Mouse (Mus musculus): Measurements from ENCODE around the gene Zfp768.
"Not testable (repeated sequence)": the region's sequence is repeated elsewhere in the genome, so short reads cannot be mapped to it uniquely, and the experiment has no call there.

The Zfp768 gene

GRCm38 (mm10) chr7:127345512-127346325, at the start of gene Zfp768:
Zfp768 (minus strand) TSS chr7:127345589.
- DNase-seq (ENCODE audit: low spot score in 2 of 2) = peak; percentile 92 to 97

- no peak for DNase-seq (ENCODE audit: low spot score in 2 of 2)
Observed at GRCm38 (mm10) chr7:127393944-127394333, 48.5 kb upstream of the Zfp768 start.

DNA sequence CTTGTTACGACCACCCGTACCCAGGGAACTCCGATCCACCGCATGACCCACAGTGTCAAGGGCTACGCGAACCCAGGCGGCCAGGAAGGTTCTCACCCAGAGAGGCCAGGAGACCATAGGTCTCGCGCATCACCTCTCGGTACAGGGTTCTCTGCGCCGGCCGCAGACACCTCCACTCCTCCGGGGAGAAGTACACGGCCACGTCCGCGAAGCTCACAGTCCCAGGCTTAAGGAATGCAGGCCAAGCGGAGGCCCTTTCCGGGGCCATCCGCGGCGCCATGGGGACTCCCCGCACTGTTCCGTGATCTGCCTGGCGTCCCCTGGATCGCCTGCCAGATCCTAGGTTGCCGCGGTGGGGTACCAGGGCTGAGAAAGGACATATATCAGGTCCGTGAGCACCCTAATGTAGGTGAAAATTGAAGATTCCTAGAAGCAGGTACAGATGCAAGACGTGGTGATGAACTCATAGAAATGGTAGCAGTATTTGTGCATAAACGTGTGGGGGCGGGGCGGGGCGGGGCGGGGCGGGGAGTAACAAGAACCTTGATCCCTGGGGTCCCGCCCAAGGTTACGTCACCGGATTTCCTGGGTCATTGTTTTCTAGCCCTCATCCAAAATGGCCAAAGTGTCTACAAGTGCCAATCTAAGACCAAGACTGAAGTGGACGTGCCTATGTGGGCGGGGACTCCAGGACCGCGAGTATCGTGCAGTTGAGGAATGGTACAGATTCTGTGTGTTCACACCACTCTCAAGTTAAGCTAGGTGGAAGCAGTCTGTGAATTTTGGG, 48.0 kb upstream of the Zfp768 start, which contains the start of gene E430018J23Rik:
Gene E430018J23Rik (minus strand): TSS at position 473 of the 787 bp plus-strand sequence.
- DNase-seq (ENCODE audit: low spot score in 2 of 2) = peak; percentile 89 to 95

DNA sequence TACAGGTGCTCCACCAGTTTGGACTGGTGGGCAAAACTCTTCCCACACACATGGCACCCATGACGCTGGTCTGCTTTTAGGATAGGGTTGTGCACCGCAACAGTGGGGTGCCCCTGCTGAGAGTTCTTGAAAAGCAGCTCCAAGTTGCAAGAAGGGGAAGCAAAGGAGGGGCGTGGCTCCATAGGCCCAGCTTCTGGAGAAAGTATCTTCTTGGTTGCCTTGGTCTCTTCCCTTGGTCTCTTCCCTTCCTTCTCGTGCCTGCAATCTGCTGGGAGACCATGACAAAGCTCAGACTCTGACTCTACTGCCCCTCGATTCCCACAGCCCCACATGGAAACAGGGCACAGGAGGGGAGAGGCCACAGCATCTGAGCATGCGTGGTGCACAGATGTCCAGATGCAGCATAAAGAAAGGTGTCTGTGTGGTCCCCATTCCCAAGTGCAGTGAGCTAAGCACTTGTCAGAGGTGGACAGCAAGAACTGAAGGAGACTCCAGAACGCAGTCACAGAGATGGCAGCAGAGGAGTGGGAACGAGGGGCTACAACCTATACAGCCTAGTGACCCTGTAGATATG, 46.9 kb upstream of the Zfp768 start:
- DNase-seq (ENCODE audit: low spot score in 2 of 2) = no peak

DNA sequence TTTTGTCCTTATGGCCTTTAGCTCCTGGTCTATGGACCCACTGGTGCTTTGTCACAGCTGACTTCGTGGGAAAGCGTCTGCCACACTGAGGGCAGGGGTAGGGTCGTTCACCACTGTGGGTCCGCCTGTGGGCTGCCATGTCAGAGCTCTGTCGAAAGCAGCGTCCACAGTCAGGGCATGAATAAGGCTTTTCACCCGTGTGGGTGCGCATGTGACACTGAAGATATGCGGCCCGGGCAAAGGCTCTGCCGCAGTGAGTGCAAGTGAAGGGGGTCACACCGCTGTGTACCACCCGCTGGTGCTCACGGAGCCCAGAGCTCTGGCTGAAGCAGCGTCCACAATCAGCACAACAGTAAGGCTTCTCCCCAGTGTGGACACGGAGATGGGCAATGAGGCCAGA, 46.1 kb upstream of the Zfp768 start:
- DNase-seq (ENCODE audit: low spot score in 2 of 2) = no peak

GRCm38 (mm10) chr7:127390306-127390705, 44.9 kb upstream of the Zfp768 start:
- no peak for DNase-seq (ENCODE audit: low spot score in 2 of 2)

DNA sequence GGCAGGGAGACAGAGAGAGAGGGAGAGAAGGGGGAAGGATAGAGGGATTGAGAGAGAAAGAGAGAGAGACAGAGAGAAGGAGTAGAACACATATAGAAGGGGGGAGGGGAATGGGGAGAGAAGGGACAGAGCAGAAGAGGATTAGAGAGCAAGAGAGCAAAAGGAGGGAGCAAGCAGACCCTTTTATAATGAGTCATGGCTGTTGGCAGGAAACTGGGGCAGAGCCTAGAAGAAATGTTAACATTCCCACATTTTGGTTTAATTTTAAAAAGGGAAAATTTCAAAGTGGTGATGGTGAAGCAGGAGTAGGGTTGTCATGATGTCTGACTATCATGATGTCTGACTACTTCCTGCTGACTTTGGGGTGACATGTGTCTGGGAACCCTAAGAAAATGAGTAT, 42.8 kb upstream of the Zfp768 start:
- not testable (repeated sequence) for DNase-seq (ENCODE audit: low spot score in 2 of 2)

- DNase-seq (ENCODE audit: low spot score in 2 of 2) = peak; percentile 73 to 89
Observed at GRCm38 (mm10) chr7:127386641-127387392, 41.4 kb upstream of the Zfp768 start, which contains the start of gene 9130019O22Rik. 9130019O22Rik (minus strand) TSS chr7:127387166.

DNA sequence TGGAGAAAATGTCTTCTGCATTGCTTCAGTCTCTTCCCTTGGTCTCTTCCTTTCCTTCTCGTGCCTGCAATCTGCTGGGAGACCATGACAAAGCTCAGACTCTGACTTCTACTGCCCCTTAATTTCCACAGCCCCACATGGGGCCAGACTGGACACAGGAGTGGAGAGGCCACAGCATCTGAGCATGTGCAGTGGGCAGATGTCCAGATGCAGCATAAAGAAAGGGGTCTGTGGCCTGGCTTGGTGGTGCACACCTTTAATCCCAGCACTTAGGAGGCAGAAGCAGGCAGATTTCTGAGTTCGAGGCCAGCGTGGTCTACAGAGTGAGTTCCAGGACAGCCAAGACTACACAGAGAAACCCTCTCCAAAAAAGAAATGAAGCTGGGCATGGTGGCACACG, 40.2 kb upstream of the Zfp768 start:
- DNase-seq (ENCODE audit: low spot score in 2 of 2) = not testable (repeated sequence)

GRCm38 (mm10) chr7:127378310-127378921, 33.0 kb upstream of the Zfp768 start:
- no peak for DNase-seq (ENCODE audit: low spot score in 2 of 2)

GRCm38 (mm10) chr7:127375271-127376245, 30.2 kb upstream of the Zfp768 start, which contains the start of gene Zfp747:
Zfp747 (minus strand) TSS chr7:127376050.
- DNase-seq (ENCODE audit: low spot score in 2 of 2) = peak; percentile 70 to 86

DNA sequence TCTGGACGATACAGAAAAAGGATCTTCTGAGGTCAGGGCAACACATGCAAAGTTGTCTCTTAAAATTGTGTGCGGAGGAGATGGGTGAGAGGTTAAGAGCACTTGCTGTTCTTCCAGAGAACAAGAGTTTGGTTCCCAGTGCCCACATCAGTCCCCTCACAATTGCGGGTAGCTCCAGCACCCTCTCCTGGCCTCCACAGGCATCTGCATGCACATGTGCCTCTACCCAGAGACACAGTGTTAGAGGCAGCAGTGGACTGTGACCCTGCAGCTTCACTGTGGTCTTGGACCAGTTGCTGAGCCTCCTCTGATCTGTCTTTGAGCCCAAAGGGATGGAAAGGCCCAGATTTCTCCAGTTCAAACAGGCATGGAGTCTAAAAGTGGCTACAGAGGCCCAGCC, 26.5 kb upstream of the Zfp768 start:
- not testable (repeated sequence) for DNase-seq (ENCODE audit: low spot score in 2 of 2)

DNA sequence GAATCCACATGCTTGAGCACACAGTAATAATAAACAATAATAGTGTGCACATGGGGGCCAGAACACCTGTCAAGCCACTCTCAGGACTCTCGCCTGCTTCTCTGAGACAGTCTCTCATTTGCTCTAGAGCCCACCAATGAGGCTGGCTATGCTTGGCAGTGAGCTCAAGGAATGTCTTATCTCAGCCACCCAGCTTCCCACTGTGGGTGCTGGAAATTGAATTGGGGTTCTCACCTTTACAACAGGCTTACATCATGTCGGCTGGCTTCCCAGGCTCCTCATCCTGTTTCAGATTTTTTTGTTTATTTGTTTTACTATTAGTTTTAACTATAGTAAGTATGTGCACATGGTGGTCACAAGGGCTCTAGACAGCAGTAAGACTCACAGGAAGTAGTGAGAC, 25.8 kb upstream of the Zfp768 start:
- no peak for DNase-seq (ENCODE audit: low spot score in 2 of 2)

GRCm38 (mm10) chr7:127366249-127366648, 20.9 kb upstream of the Zfp768 start:
- no peak for DNase-seq (ENCODE audit: low spot score in 2 of 2)

- DNase-seq (ENCODE audit: low spot score in 2 of 2) = no peak
Observed at GRCm38 (mm10) chr7:127364166-127364565, 18.8 kb upstream of the Zfp768 start.

DNA sequence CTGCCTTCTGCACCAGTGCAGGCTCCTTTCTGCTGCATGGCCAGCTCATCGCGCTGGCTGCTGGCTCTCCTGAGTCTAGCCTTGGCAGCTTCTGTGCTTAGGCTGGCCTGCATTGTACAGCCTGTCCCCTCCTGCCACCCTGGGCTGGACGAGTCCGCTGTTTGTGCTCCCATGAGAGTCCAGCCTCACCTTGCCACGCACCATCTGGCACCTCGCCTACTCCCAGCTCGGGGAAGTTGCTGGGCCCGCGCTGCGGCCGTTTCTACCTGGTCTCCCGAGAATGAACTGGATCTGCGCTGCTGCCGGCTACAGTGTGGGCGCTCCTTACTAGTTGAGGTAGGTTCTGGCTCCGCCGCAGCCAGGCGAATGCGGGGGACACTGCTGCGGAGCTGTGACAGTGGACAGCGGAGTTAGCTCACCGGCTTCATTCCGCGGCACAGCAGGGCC, 18.1 kb upstream of the Zfp768 start:
- DNase-seq (ENCODE audit: low spot score in 2 of 2) = peak in 1 of 2 experiments; percentile 24

- DNase-seq (ENCODE audit: low spot score in 2 of 2) = peak in 1 of 2 experiments; percentile 12
Observed at GRCm38 (mm10) chr7:127362418-127362817, 17.0 kb upstream of the Zfp768 start.

GRCm38 (mm10) chr7:127361449-127361848, 16.1 kb upstream of the Zfp768 start:
- DNase-seq (ENCODE audit: low spot score in 2 of 2) = peak in 1 of 2 experiments; percentile 5

DNA sequence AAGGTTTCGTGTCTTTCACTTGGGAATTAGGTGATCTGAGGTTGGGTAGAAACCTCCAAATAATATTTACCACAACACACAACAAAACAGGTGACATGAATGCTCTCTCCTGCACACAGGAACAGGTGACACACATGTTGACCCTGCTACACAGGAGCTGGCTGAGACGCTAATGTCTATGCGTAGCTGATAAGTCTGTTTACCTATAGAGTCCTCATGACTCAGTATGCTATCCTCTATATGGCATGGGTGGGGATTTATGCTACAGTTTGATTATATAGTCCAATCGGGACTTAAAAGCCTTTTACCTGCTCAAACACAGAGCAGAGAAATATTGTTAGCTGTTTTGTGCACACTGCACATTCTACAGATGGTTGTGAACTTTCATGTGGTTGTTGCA, 14.9 kb upstream of the Zfp768 start:
- DNase-seq (ENCODE audit: low spot score in 2 of 2) = no peak

GRCm38 (mm10) chr7:127358472-127358871, 13.1 kb upstream of the Zfp768 start:
- DNase-seq (ENCODE audit: low spot score in 2 of 2) = no peak

Measured in cerebellum, postnatal 4 days (tissue).